Mouse (Mus musculus): Measurements from ENCODE around the gene Pde10a. TPM values are rescaled to one million over a fixed set of nuclear protein-coding genes. Genes with fewer than 3 reads are reported as not detected.
A peak's percentile ranks its signal among the peaks of the same experiment; 100 is the strongest.

Pde10a gene
- polyA plus RNA-seq, 1 experiment from 2014 or later: 2.5 TPM

GRCm38 (mm10) chr17:8859489-8859888 is 334.3 kb downstream of the Pde10a start:
- H3K4me2 ChIP-seq (ENCODE audit: low read length): no peak overlapping the region
- no peak overlapping the region; a peak in 1 of 4 replicates for H3K27ac ChIP-seq (replicated peaks in 1 of 2; ENCODE audit: control insufficient read depth in 1 of 2, insufficient read depth in 1 of 2, low read depth in 2 of 2, low read length in 2 of 2)
- no peak overlapping the region for H3K4me3 ChIP-seq (ENCODE audit: control insufficient read depth in 1 of 2, insufficient read depth in 1 of 2, low read depth in 1 of 2, low read length in 2 of 2)
- no peaks in the 10 kb centered on the region for H3K27me3 ChIP-seq (ENCODE audit: control insufficient read depth, insufficient read depth, low read length)
- no peak overlapping the region for H3K9ac ChIP-seq (ENCODE audit: low read length)
- WGBS: 46% methylated on average over 4 of the region's 4 CpGs
- peaks cover 9 to 11% of the 10 kb centered on the region in 2 experiments; a peak in 3 of 4 replicates for H3K4me1 ChIP-seq (ENCODE audit: control insufficient read depth in 2 of 2, insufficient read depth in 2 of 2, low read length in 2 of 2)
- no peaks in the 10 kb centered on the region for H3K36me3 ChIP-seq (ENCODE audit: control insufficient read depth, insufficient read depth, low read length)
- no peak for ATAC-seq (ENCODE audit: insufficient number of reproducible peaks, insufficient read depth, low FRiP score, low read depth)
- H3K9me3 ChIP-seq (ENCODE audit: control insufficient read depth, low read length): no peaks in the 10 kb centered on the region

- H3K9ac ChIP-seq (ENCODE audit: low read length): no peak overlapping the region
- no peak overlapping the region for H3K4me3 ChIP-seq (ENCODE audit: control insufficient read depth in 1 of 2, insufficient read depth in 1 of 2, low read depth in 1 of 2, low read length in 2 of 2)
- H3K4me1 ChIP-seq (ENCODE audit: control insufficient read depth in 2 of 2, insufficient read depth in 2 of 2, low read length in 2 of 2): peaks cover 0 to 4% of the 10 kb centered on the region in 2 experiments; a peak in 1 of 4 replicates
- no peaks in the 10 kb centered on the region for H3K27me3 ChIP-seq (ENCODE audit: control insufficient read depth, insufficient read depth, low read length)
- no peaks in the 10 kb centered on the region for H3K36me3 ChIP-seq (ENCODE audit: control insufficient read depth, insufficient read depth, low read length)
- 64% methylated on average over 8 of the region's 8 CpGs for WGBS
- no peak for ATAC-seq (ENCODE audit: insufficient number of reproducible peaks, insufficient read depth, low FRiP score, low read depth)
- H3K4me2 ChIP-seq (ENCODE audit: low read length): no peak overlapping the region
- no peak overlapping the region for H3K27ac ChIP-seq (replicated peaks in 1 of 2; ENCODE audit: control insufficient read depth in 1 of 2, insufficient read depth in 1 of 2, low read depth in 2 of 2, low read length in 2 of 2)
- no peaks in the 10 kb centered on the region for H3K9me3 ChIP-seq (ENCODE audit: control insufficient read depth, low read length)
Measured at GRCm38 (mm10) chr17:8864638-8865497, 339.7 kb downstream of the Pde10a start.

- ATAC-seq (ENCODE audit: insufficient number of reproducible peaks, insufficient read depth, low FRiP score, low read depth): no peak
- no peak overlapping the region for H3K4me2 ChIP-seq (ENCODE audit: low read length)
- H3K9ac ChIP-seq (ENCODE audit: low read length): no peak overlapping the region
- 68% methylated on average over 25 of the region's 25 CpGs for WGBS
- no peaks in the 10 kb centered on the region for H3K36me3 ChIP-seq (ENCODE audit: control insufficient read depth, insufficient read depth, low read length)
- H3K9me3 ChIP-seq (ENCODE audit: control insufficient read depth, low read length): no peaks in the 10 kb centered on the region
- peaks cover 12% of the 10 kb centered on the region in 2 experiments for H3K4me1 ChIP-seq (ENCODE audit: control insufficient read depth in 2 of 2, insufficient read depth in 2 of 2, low read length in 2 of 2)
- no peak overlapping the region for H3K27ac ChIP-seq (replicated peaks in 1 of 2; ENCODE audit: control insufficient read depth in 1 of 2, insufficient read depth in 1 of 2, low read depth in 2 of 2, low read length in 2 of 2)
- no peaks in the 10 kb centered on the region for H3K27me3 ChIP-seq (ENCODE audit: control insufficient read depth, insufficient read depth, low read length)
- no peak overlapping the region for H3K4me3 ChIP-seq (ENCODE audit: control insufficient read depth in 1 of 2, insufficient read depth in 1 of 2, low read depth in 1 of 2, low read length in 2 of 2)
Measured at GRCm38 (mm10) chr17:8867331-8868237, 342.4 kb downstream of the Pde10a start.

- Histone ChIP-seq H3K4me3 (ENCODE audit: control insufficient read depth in 1 of 2, insufficient read depth in 1 of 2, low read depth in 1 of 2, low read length in 2 of 2) (no peak overlapping the region), H3K27ac (replicated peaks in 1 of 2; ENCODE audit: control insufficient read depth in 1 of 2, insufficient read depth in 1 of 2, low read depth in 2 of 2, low read length in 2 of 2) (no peak overlapping the region), H3K4me2 (ENCODE audit: low read length) (no peak overlapping the region), H3K27me3 (ENCODE audit: control insufficient read depth, insufficient read depth, low read length) (no peaks in the 10 kb centered on the region), H3K36me3 (ENCODE audit: control insufficient read depth, insufficient read depth, low read length) (no peaks in the 10 kb centered on the region), H3K9me3 (ENCODE audit: control insufficient read depth, low read length) (no peaks in the 10 kb centered on the region), H3K4me1 (ENCODE audit: control insufficient read depth in 2 of 2, insufficient read depth in 2 of 2, low read length in 2 of 2) (peaks cover 12 to 14% of the 10 kb centered on the region in 2 experiments), H3K9ac (ENCODE audit: low read length) (no peak overlapping the region)
- no peak for ATAC-seq (ENCODE audit: insufficient number of reproducible peaks, insufficient read depth, low FRiP score, low read depth)
- 90% methylated on average over 10 of the region's 10 CpGs for WGBS
Measured at GRCm38 (mm10) chr17:8869287-8869686, 344.1 kb downstream of the Pde10a start.

- H3K9ac ChIP-seq (ENCODE audit: low read length): no peak overlapping the region
- 61% methylated on average over 7 of the region's 7 CpGs for WGBS
- no peak for ATAC-seq (ENCODE audit: insufficient number of reproducible peaks, insufficient read depth, low FRiP score, low read depth)
Measured at GRCm38 (mm10) chr17:8870848-8871247, 345.7 kb downstream of the Pde10a start.

GRCm38 (mm10) chr17:8871396-8871795 is 346.2 kb downstream of the Pde10a start:
- no peak overlapping the region for H3K9ac ChIP-seq (ENCODE audit: low read length)
- no peak overlapping the region for H3K27ac ChIP-seq (replicated peaks in 1 of 2; ENCODE audit: control insufficient read depth in 1 of 2, insufficient read depth in 1 of 2, low read depth in 2 of 2, low read length in 2 of 2)
- no peak for ATAC-seq (ENCODE audit: insufficient number of reproducible peaks, insufficient read depth, low FRiP score, low read depth)
- 61% methylated on average over 7 of the region's 7 CpGs for WGBS
- no peaks in the 10 kb centered on the region for H3K36me3 ChIP-seq (ENCODE audit: control insufficient read depth, insufficient read depth, low read length)
- peaks cover 12 to 14% of the 10 kb centered on the region in 2 experiments for H3K4me1 ChIP-seq (ENCODE audit: control insufficient read depth in 2 of 2, insufficient read depth in 2 of 2, low read length in 2 of 2)
- no peak overlapping the region for H3K4me2 ChIP-seq (ENCODE audit: low read length)
- no peaks in the 10 kb centered on the region for H3K27me3 ChIP-seq (ENCODE audit: control insufficient read depth, insufficient read depth, low read length)
- no peak overlapping the region for H3K4me3 ChIP-seq (ENCODE audit: control insufficient read depth in 1 of 2, insufficient read depth in 1 of 2, low read depth in 1 of 2, low read length in 2 of 2)
- no peaks in the 10 kb centered on the region for H3K9me3 ChIP-seq (ENCODE audit: control insufficient read depth, low read length)

More at GRCm38 (mm10) chr17:8870848-8871247, 345.7 kb downstream of the Pde10a start:
- H3K4me3 ChIP-seq (ENCODE audit: control insufficient read depth in 1 of 2, insufficient read depth in 1 of 2, low read depth in 1 of 2, low read length in 2 of 2): no peak overlapping the region
- peaks cover 12 to 14% of the 10 kb centered on the region in 2 experiments for H3K4me1 ChIP-seq (ENCODE audit: control insufficient read depth in 2 of 2, insufficient read depth in 2 of 2, low read length in 2 of 2)
- no peak overlapping the region for H3K4me2 ChIP-seq (ENCODE audit: low read length)
- H3K27ac ChIP-seq (replicated peaks in 1 of 2; ENCODE audit: control insufficient read depth in 1 of 2, insufficient read depth in 1 of 2, low read depth in 2 of 2, low read length in 2 of 2): no peak overlapping the region
- H3K27me3 ChIP-seq (ENCODE audit: control insufficient read depth, insufficient read depth, low read length): no peaks in the 10 kb centered on the region
- H3K36me3 ChIP-seq (ENCODE audit: control insufficient read depth, insufficient read depth, low read length): no peaks in the 10 kb centered on the region
- no peaks in the 10 kb centered on the region for H3K9me3 ChIP-seq (ENCODE audit: control insufficient read depth, low read length)

- Histone ChIP-seq H3K27me3 (ENCODE audit: control insufficient read depth, insufficient read depth, low read length) (no peaks in the 10 kb centered on the region), H3K4me2 (ENCODE audit: low read length) (peak overlapping the region; percentile 49), H3K4me1 (ENCODE audit: control insufficient read depth in 2 of 2, insufficient read depth in 2 of 2, low read length in 2 of 2) (peaks cover 12 to 14% of the 10 kb centered on the region in 2 experiments), H3K9ac (ENCODE audit: low read length) (no peak overlapping the region), H3K27ac (replicated peaks in 1 of 2; ENCODE audit: control insufficient read depth in 1 of 2, insufficient read depth in 1 of 2, low read depth in 2 of 2, low read length in 2 of 2) (no peak overlapping the region), H3K36me3 (ENCODE audit: control insufficient read depth, insufficient read depth, low read length) (no peaks in the 10 kb centered on the region), H3K4me3 (ENCODE audit: control insufficient read depth in 1 of 2, insufficient read depth in 1 of 2, low read depth in 1 of 2, low read length in 2 of 2) (peak overlapping the region in 1 of 2 experiments; percentile 12; a peak in 1 of 4 replicates), H3K9me3 (ENCODE audit: control insufficient read depth, low read length) (no peaks in the 10 kb centered on the region)
- 0 out of 2 replicates have a peak, but pooled peaks have one; percentile 35 for ATAC-seq (ENCODE audit: insufficient number of reproducible peaks, insufficient read depth, low FRiP score, low read depth)
- WGBS: 16% methylated on average over 12 of the region's 12 CpGs
Measured at GRCm38 (mm10) chr17:8871997-8872593, 346.9 kb downstream of the Pde10a start.
